Mouse (Mus musculus) lung, embryonic 14.5 days (tissue): ENCODE results near the gene Grin2b. TPM values are rescaled to one million over a fixed set of nuclear protein-coding genes. Genes with fewer than 3 reads are reported as not detected.

Source experiments
- ATAC-seq: fragments of 200-750 bp; cut with Nextera tagmentation; 2 replicates; pipeline ENCODE4 v1.8.0; 2017; ENCODE audit warnings: mild to moderate bottlenecking, moderate TSS enrichment, moderate library complexity; ENCODE audit not compliant: insufficient read depth
- DNase-seq: peaks from one replicate; pipeline ENCODE4 v3.0.0-alpha.2; 2015
- H3K27ac ChIP-seq: fragments of 300-500 bp; sonication (generic); 2 replicates; pipeline ENCODE4 v1.5.1; 2014; ENCODE audit warnings: low read depth, mild to moderate bottlenecking, moderate library complexity
- H3K27me3 ChIP-seq: fragments of 300-500 bp; sonication (generic); 2 replicates; pipeline ENCODE4 v1.6.1; 2014; ENCODE audit warnings: low read length, control low read depth; ENCODE audit not compliant: insufficient read depth
- H3K36me3 ChIP-seq: fragments of 300-500 bp; sonication (generic); 2 replicates; pipeline ENCODE4 v1.6.1; 2014; ENCODE audit warnings: control low read depth; ENCODE audit not compliant: insufficient read depth
- H3K4me1 ChIP-seq: fragments of 300-500 bp; sonication (generic); 2 replicates; pipeline ENCODE4 v1.6.1; 2014; ENCODE audit warnings: antibody characterized with exemption, control low read depth; ENCODE audit not compliant: insufficient read depth
- H3K4me2 ChIP-seq: fragments of 300-500 bp; sonication (generic); 2 replicates; pipeline ENCODE4 v1.6.1; 2014; ENCODE audit warnings: mild to moderate bottlenecking
- H3K4me3 ChIP-seq: fragments of 300-500 bp; sonication (generic); 2 replicates; pipeline ENCODE4 v1.5.1; 2014; ENCODE audit warnings: low read depth, low read length
- H3K9ac ChIP-seq: fragments of 300-500 bp; sonication (generic); 2 replicates; pipeline ENCODE4 v1.6.1; 2014
- H3K9me3 ChIP-seq: fragments of 300-500 bp; sonication (generic); 2 replicates; pipeline ENCODE4 v1.6.1; 2016; ENCODE audit warnings: low read depth, low read length, control low read depth
- CTCF ChIP-seq: IDR thresholded peaks from 2 replicates; pipeline ENCODE4 v1.5.1; 2016; ENCODE audit warnings: antibody characterized with exemption, low read depth
- WGBS: fragments of 180-500 bp; shearing (Covaris S2); extraction: QIAGEN DNeasy Blood & Tissue Kit; methylation state at CpG from one replicate; pipeline ENCODE4 v1.1.7; 2014; 5-methylcytosine and 5-hydroxymethylcytosine counted together
- polyA plus RNA-seq: library from polyadenylated mRNA; unstranded; fragments of >200 nt; fragmentation: Nextera tagmentation; extraction: Ambion mirVana; gene quantifications from 2 replicates; pipeline ENCODE4 v1.2.1, GENCODE M21; 2014

The Grin2b gene
- polyA plus RNA-seq, 1 experiment from 2014 or later = 0.82 TPM

DNA sequence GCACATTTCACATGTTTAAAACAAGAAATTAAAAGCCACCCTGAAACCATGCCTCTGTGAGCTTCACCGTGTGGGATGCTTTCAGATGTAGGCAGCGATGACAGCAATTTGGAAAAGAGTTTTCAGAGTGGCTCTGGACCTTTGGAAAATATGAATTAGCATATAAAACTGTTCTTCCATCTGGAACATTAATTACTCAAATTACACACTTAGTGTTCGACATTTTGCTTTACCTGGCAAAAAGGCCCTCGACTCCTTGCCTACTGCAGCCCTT is 162.3 kb downstream of the Grin2b start:
- no peak for ATAC-seq
- 81% methylated on average over 4 of the region's 4 CpGs for WGBS
- Histone ChIP-seq H3K4me3 (no peak overlapping the region), H3K4me1 (no peaks in the 10 kb centered on the region), H3K36me3 (no peaks in the 10 kb centered on the region), H3K27me3 (no peaks in the 10 kb centered on the region), H3K4me2 (no peak overlapping the region), H3K9me3 (no peaks in the 10 kb centered on the region), H3K9ac (no peak overlapping the region), H3K27ac (no peak overlapping the region)
- DNase-seq = no peak
- TF ChIP-seq CTCF = no peak

DNA sequence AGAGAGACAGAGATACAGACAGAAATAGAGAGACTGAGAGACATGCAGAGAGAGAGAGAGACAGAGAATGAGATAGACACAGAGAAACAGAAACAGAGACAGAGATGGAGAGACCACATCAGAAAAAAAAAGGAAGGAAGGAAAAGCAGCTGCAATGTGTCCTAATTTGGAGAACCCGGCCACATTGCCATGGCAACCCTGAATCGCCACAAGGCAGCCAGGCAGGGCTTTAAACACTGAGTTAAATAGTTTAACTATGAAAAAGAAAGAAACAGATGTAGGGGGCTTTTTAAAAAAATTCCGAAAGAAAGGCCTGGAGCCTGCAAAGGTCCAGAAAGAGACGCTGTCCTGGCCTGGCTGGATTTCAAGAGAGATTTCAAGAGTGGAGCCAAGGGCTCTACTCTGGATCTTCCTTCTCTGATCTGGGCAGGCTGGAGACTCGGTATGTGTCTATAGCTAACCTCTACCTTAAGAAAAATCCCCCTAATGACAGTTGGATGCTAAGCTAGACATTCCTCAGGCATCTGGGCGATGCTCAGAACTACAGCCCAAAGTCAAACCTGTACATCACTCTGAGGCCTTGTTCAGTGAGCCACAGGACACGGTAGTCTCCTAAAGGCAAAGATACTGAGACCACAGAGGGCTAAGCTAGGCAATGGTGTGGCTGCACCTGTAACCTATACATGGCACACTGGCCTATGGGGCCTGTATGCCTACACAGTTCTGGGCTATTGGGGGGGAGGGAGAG is 162.8 kb downstream of the Grin2b start:
- no peak overlapping the region for H3K4me2 ChIP-seq
- H3K9ac ChIP-seq = no peak overlapping the region
- no peaks in the 10 kb centered on the region for H3K4me1 ChIP-seq
- H3K27me3 ChIP-seq = no peaks in the 10 kb centered on the region
- no peak overlapping the region for H3K4me3 ChIP-seq
- DNase-seq (peak; percentile 78), ATAC-seq (peak; percentile 75)
- 30% methylated on average over 7 of the region's 7 CpGs for WGBS
- no peaks in the 10 kb centered on the region for H3K9me3 ChIP-seq
- H3K36me3 ChIP-seq = no peaks in the 10 kb centered on the region
- H3K27ac ChIP-seq = no peak overlapping the region
- TF ChIP-seq CTCF = no peak

DNA sequence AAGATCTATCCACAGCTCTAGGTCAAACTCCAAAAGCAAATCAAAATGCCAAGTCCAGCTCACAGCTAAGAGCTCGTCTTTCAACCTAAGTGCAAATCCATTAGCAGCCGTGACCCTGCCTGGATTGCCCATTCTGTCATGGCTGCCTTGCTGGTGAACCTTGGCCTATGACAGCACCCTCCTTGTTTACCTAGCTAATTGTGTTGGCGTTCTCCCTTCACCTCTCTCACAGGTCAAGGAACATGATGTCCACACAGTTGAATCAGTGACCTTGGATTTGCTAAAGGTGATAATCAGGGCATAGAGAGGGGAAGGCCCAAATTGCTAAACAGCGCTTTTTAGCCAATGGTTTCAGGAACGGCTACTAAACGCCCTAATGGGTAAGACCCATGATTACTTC is 165.2 kb downstream of the Grin2b start:
- ATAC-seq (no peak), DNase-seq (no peak)
- no peak overlapping the region for H3K9ac ChIP-seq
- H3K9me3 ChIP-seq = no peaks in the 10 kb centered on the region
- no peak overlapping the region for H3K4me2 ChIP-seq
- no peak for TF ChIP-seq CTCF
- H3K27ac ChIP-seq = no peak overlapping the region
- H3K36me3 ChIP-seq = no peaks in the 10 kb centered on the region
- no peaks in the 10 kb centered on the region for H3K27me3 ChIP-seq
- no peaks in the 10 kb centered on the region for H3K4me1 ChIP-seq
- no peak overlapping the region for H3K4me3 ChIP-seq
- 81% methylated on average over 6 of the region's 6 CpGs for WGBS

DNA sequence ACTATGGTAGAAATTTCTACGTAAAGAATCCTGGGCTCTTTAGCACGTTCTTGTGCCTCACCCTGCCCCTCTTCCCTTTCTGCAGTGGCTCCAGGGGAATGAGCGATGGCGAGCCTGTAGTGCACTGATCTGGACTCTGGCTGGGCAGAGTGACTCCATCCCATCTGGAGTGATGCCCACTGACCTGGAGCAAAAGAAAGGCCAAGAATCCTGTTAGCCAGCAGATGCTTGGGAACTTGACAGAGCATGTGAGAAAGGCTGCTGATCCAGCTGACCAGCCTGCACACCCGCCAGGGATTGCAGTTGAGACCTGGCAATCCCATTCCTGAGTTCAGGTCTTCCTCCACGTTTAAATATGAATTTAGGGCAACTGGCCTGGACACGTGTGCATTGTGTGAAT is 178.6 kb downstream of the Grin2b start:
- Histone ChIP-seq H3K9me3 (no peaks in the 10 kb centered on the region), H3K27ac (no peak overlapping the region), H3K36me3 (no peaks in the 10 kb centered on the region), H3K4me3 (no peak overlapping the region), H3K9ac (no peak overlapping the region), H3K4me2 (no peak overlapping the region), H3K27me3 (no peaks in the 10 kb centered on the region), H3K4me1 (no peaks in the 10 kb centered on the region)
- ATAC-seq (no peak), DNase-seq (peak; percentile 2)
- TF ChIP-seq CTCF = no peak
- whole genome bisulfite sequencing = 69% methylated on average over 7 of the region's 7 CpGs

DNA sequence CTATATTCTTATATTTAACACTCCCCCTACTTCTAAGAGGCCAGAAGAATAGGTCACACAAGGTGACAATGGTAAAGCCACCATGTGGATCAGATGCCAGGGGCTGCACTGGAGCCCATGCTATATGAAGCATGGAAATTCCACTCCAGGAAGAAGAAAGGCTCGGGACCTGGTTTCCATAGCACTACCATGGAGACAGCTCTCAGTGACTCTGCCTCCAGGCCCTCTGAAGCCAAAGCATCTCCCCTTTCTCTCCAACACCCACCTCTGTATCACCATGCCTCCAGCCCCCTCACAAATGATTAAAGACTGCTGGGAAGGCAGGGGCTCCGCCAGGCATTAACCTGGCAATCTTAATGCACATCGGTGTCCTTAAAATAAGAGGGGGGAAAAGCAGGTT is 179.4 kb downstream of the Grin2b start:
- no peak for TF ChIP-seq CTCF
- Histone ChIP-seq H3K4me3 (no peak overlapping the region), H3K27ac (no peak overlapping the region), H3K4me1 (no peaks in the 10 kb centered on the region), H3K27me3 (no peaks in the 10 kb centered on the region), H3K36me3 (no peaks in the 10 kb centered on the region), H3K9me3 (no peaks in the 10 kb centered on the region), H3K4me2 (no peak overlapping the region), H3K9ac (no peak overlapping the region)
- WGBS = 88% methylated on average over 3 of the region's 3 CpGs
- ATAC-seq = no peak
- peak; percentile 6 for DNase-seq

DNA sequence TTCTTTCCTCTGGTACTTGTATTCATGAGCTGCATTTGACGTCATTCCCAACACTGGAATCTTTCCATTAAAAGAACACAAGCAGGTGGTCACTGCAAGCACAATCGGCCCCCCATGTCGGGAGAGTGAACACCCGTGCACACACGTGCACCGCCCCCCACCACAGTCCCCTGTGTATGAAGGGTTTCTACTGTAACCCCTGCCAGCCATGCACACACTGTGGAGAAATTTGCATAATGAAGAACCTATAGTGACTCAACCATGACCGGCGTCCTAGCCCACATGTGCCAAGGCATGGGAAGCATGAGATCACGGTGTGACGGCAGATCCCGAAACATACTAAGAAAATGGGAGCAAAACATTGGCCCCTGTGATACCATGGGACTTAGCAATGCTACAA is 179.9 kb downstream of the Grin2b start:
- Histone ChIP-seq H3K36me3 (no peaks in the 10 kb centered on the region), H3K9ac (no peak overlapping the region), H3K4me1 (no peaks in the 10 kb centered on the region), H3K4me2 (no peak overlapping the region), H3K9me3 (no peaks in the 10 kb centered on the region), H3K27ac (no peak overlapping the region), H3K27me3 (no peaks in the 10 kb centered on the region), H3K4me3 (no peak overlapping the region)
- no peak for TF ChIP-seq CTCF
- DNase-seq (no peak), ATAC-seq (no peak)
- 92% methylated on average over 11 of the region's 11 CpGs for WGBS

DNA sequence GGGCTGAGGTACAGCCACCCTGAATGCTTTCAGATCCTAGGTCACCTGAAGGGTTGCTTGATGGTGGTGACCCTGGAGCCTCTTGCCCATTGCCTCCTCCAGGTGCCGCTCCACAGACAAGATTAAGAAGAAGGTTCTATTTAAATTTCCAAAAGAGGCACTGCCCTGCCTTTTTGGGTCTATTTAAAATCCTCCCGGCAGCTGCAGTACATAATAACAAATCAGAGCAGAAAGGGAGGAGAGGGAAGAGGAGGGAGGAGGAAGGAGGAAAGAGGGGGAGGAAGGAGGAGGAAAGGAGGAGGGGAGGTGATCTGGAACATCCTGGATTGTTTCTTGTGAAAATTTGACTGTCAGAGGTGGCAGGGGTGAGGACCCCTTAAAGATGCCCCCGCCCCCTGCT is 197.2 kb downstream of the Grin2b start:
- no peaks in the 10 kb centered on the region for H3K27me3 ChIP-seq
- no peak for DNase-seq
- H3K4me1 ChIP-seq = no peaks in the 10 kb centered on the region
- H3K4me3 ChIP-seq = no peak overlapping the region
- no peaks in the 10 kb centered on the region for H3K36me3 ChIP-seq
- H3K9ac ChIP-seq = no peak overlapping the region
- H3K4me2 ChIP-seq = no peak overlapping the region
- TF ChIP-seq CTCF = no peak
- ATAC-seq = no peak
- WGBS = 45% methylated on average over 3 of the region's 3 CpGs
- H3K9me3 ChIP-seq = no peaks in the 10 kb centered on the region
- no peak overlapping the region for H3K27ac ChIP-seq

DNA sequence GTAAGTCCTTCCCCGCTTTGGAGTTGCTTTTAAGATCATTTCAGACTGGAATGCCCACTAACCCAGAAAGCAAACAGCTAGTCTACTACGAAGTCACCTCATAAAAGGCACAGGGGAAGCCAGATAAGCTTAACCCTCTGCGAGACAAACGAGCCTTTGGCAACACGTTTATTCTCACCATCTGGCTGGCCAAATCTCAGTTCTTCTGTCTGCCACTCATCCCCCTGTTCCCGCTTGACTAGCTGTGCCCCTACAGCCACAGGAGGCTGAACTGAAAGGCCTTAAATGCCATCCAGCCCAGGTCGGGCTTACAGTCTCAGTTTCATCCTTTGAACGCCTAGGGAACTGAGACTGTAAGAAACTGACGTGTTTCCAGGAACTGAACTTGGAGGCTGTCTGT is 200.8 kb downstream of the Grin2b start:
- 42% methylated on average over 9 of the region's 9 CpGs for WGBS
- Histone ChIP-seq H3K4me3 (no peak overlapping the region), H3K9me3 (no peaks in the 10 kb centered on the region), H3K27ac (no peak overlapping the region), H3K4me2 (no peak overlapping the region), H3K27me3 (no peaks in the 10 kb centered on the region), H3K9ac (no peak overlapping the region), H3K4me1 (no peaks in the 10 kb centered on the region), H3K36me3 (no peaks in the 10 kb centered on the region)
- no peak for TF ChIP-seq CTCF
- ATAC-seq (no peak), DNase-seq (no peak)
